Mouse (Mus musculus) liver, postnatal 0 days (tissue): ENCODE results near the gene Pdgfa. TPM values are rescaled to one million over a fixed set of nuclear protein-coding genes. Genes with fewer than 3 reads are reported as not detected.
A peak's percentile ranks its signal among the peaks of the same experiment; 100 is the strongest.

Experiments used
- ATAC-seq: fragments of 200-750 bp; cut with Nextera tagmentation; 2 replicates; pipeline ENCODE4 v1.8.0; 2017; ENCODE audit warnings: mild to moderate bottlenecking, moderate library complexity
- DNase-seq: peaks from one replicate; pipeline ENCODE4 v3.0.0-alpha.2; 2016
- H3K27ac ChIP-seq: fragments of 300-500 bp; sonication (generic); 2 replicates; pipeline ENCODE4 v1.5.1; 2014; ENCODE audit warnings: antibody characterized with exemption, moderate library complexity, mild to moderate bottlenecking, low read depth
- H3K27me3 ChIP-seq: fragments of 300-500 bp; sonication (generic); 2 replicates; pipeline ENCODE4 v1.6.1; 2014; ENCODE audit warnings: low read length, control low read depth, mixed read lengths; ENCODE audit not compliant: insufficient read depth
- H3K36me3 ChIP-seq: fragments of 300-500 bp; sonication (generic); replicated peaks from 2 replicates; pipeline ENCODE4 v1.6.1; 2014; ENCODE audit warnings: mild to moderate bottlenecking, control low read depth, low read length, moderate library complexity, mixed read lengths; ENCODE audit not compliant: insufficient read depth
- H3K4me1 ChIP-seq: fragments of 300-500 bp; sonication (generic); 2 replicates; pipeline ENCODE4 v1.6.1; 2014; ENCODE audit warnings: antibody characterized with exemption, mild to moderate bottlenecking, control low read depth; ENCODE audit not compliant: insufficient read depth
- H3K4me2 ChIP-seq: fragments of 300-500 bp; sonication (generic); 2 replicates; pipeline ENCODE4 v1.6.1; 2014; ENCODE audit warnings: low read depth, mild to moderate bottlenecking, low read length, moderate library complexity, mixed read lengths
- H3K4me3 ChIP-seq: fragments of 300-500 bp; sonication (generic); 2 replicates; pipeline ENCODE4 v1.5.1; 2014; ENCODE audit warnings: low read depth, low read length
- H3K9ac ChIP-seq: fragments of 300-500 bp; sonication (generic); replicated peaks from 2 replicates; pipeline ENCODE4 v1.6.1; 2014; ENCODE audit warnings: mild to moderate bottlenecking, moderate library complexity
- H3K9me3 ChIP-seq: fragments of 300-500 bp; sonication (generic); 2 replicates; pipeline ENCODE4 v1.6.1; 2016; ENCODE audit warnings: mild to moderate bottlenecking, control low read depth, low read length, mixed read lengths
- CTCF ChIP-seq: sonication (generic); IDR thresholded peaks from 2 replicates; pipeline ENCODE4 v1.5.1; 2016; ENCODE audit warnings: antibody characterized with exemption, low read depth
- EP300 ChIP-seq: IDR thresholded peaks from 2 replicates; pipeline ENCODE4 v1.6.1; 2016; ENCODE audit warnings: antibody characterized with exemption, low read depth, mild to moderate bottlenecking
- WGBS: fragments of 180-500 bp; shearing (Covaris S2); extraction: QIAGEN DNeasy Blood & Tissue Kit; methylation state at CpG from one replicate; pipeline ENCODE4 v1.1.7; 2014; ENCODE audit not compliant: insufficient replicate concordance; 5-methylcytosine and 5-hydroxymethylcytosine counted together
- polyA plus RNA-seq: library from polyadenylated mRNA; unstranded; fragments of >200 nt; fragmentation: Nextera tagmentation; extraction: Ambion mirVana; gene quantifications from 2 replicates; pipeline ENCODE4 v1.2.1, GENCODE M21; 2015

The Pdgfa gene
- polyA plus RNA-seq, result 2.5 and 2.9 TPM in 2 replicates

DNA sequence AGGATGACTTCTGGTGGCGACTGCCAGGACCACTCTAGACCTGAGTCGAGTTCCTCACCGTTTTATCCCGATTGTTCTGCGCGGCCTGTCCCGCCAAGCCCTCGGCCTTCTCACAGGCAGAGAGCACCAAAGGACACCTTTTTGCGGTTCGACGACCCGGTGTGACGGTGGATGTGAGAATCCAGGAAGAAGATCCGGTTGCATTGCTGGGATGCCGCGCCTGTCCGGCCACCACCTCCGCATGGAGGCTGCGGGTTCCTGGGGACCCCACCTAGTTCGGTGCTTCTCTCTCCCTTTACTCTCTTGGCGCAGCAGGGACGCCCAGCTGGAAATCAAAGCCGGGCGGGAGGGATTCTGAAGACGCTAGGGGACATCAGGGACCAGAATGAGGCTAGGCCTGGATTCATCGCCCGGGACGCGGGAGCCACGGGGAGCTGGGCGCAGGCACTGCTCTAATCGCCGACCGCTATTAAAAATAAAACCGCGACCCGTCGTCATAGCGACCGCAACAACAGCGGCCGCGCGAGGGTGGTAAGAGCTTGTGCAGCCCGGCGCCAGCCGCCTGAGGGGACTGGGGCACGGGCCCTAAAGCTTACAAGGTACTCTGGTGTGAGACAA lies at the start of gene Pdgfa:
Gene Pdgfa, minus strand, starts transcription at position 200 of the 618 bp plus-strand sequence.
- H3K4me1 ChIP-seq, result peaks cover 28% of the 10 kb centered on the region
- no peak within 1 kb of the TSS for H3K27ac ChIP-seq
- no peaks in the 10 kb centered on the region for H3K36me3 ChIP-seq
- 4% methylated on average over 48 of the region's 48 CpGs for WGBS
- peak within 1 kb of the TSS; percentile 85 for H3K4me2 ChIP-seq
- no peaks in the 10 kb centered on the region; the same call in 1 of the 2 replicates for H3K9me3 ChIP-seq
- H3K9ac ChIP-seq, result 0 out of 2 replicates have a peak within 1 kb of the TSS, but pooled peaks have one; percentile 38
- ATAC-seq (no peak), DNase-seq (peak; percentile 52)
- peaks cover 69% of the 10 kb centered on the region for H3K27me3 ChIP-seq
- TF ChIP-seq CTCF, result no peak
- TF ChIP-seq EP300, result no peak
- H3K4me3 ChIP-seq, result peak within 1 kb of the TSS; percentile 56

DNA sequence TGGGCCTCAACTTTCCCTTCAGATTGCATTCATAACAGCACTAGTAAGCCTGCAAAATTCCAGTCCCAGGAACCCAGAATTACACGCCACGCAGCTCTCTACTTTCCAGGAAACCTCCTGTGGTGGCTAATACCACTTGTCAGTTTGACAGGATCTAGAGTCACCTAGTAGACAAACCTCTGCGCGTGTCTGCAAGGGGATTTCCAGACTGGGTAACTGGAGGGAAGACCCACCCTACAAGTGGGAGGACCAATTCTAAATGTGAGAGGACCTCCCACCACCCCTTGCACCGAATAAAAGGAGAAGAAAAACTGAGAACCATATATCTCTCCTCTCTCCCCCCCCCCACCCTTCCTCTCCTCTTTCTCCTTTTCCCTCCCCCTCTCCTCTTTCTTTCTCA lies 49.5 kb upstream of the Pdgfa start:
- Histone ChIP-seq H3K4me2 (no peak overlapping the region), H3K9ac (no peak overlapping the region), H3K27ac (no peak overlapping the region), H3K36me3 (no peaks in the 10 kb centered on the region), H3K4me1 (no peaks in the 10 kb centered on the region), H3K4me3 (no peak overlapping the region), H3K27me3 (no peaks in the 10 kb centered on the region), H3K9me3 (no peaks in the 10 kb centered on the region)
- ATAC-seq, result no peak
- DNase-seq, result no peak
- TF ChIP-seq CTCF, result no peak
- no peak for TF ChIP-seq EP300
- WGBS, result 45% methylated on average over 5 of the region's 5 CpGs

DNA sequence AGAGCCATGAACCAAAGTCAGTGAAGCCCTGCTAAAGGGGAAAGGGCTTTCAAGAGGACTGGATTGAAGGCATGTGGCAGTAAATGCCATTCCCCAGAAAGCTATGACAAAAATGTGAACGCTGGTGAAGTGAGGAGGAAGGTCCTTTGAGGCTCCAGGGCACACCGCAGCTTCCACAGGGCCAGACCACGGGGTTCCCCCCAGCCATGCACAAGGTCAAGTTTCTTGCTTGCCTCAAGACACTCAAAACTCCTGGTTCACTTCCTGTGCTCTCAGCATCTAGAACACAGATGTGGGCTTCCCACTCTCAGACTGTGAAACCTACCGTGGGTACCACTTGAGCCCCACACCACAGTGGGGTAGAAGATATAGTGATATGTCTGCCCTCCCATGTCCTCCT lies 46.4 kb upstream of the Pdgfa start:
- Histone ChIP-seq H3K27me3 (no peaks in the 10 kb centered on the region), H3K36me3 (no peaks in the 10 kb centered on the region), H3K4me1 (no peaks in the 10 kb centered on the region), H3K9me3 (no peaks in the 10 kb centered on the region), H3K27ac (no peak overlapping the region), H3K4me3 (no peak overlapping the region), H3K4me2 (no peak overlapping the region), H3K9ac (no peak overlapping the region)
- WGBS, result 52% methylated on average over 4 of the region's 4 CpGs
- TF ChIP-seq EP300, result no peak
- no peak for TF ChIP-seq CTCF
- no peak for DNase-seq
- no peak for ATAC-seq

DNA sequence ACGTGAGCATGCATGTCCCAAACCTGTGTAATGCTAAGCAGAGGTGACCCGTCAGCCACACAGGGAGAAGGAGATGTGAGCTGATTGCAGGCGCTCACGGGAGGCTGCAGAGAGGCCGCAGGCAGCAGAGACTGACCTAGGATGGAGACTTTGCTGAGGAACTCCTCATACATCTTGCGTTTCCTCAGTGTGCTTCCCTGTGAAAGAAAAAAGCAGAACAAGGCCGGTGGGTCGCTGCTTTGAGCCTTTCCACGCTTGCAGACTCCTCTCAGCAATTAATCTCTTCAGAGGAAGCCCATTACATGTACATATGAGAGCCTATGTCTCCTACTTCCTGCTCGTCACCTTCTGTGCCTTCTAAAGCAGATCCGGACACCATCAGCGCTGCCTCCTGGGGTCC lies 45.1 kb upstream of the Pdgfa start:
- no peak for TF ChIP-seq CTCF
- TF ChIP-seq EP300, result no peak
- WGBS, result 31% methylated on average over 12 of the region's 12 CpGs
- no peak for ATAC-seq

DNA sequence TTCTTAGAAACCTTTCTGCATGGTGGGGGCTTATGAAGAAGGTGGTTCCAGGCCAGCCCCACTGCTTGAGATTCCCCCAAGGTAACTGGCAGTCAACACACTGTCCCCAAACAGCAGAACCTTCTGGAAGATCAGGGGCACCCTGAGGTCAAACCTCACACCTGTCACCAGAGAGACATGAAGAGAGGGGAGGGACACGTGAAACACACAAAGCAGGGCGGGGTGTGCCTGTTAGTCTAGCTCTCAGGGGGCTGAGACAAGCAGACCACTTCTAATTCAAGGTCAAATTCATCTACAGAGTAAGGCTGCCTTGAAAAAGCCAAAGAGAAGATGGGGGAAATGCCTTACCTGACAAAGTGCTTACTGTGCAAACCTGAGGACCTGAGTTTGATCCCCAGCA lies 38.0 kb upstream of the Pdgfa start:
- WGBS, result 58% methylated on average over 2 of the region's 2 CpGs
- Histone ChIP-seq H3K4me2 (no peak overlapping the region), H3K4me1 (no peaks in the 10 kb centered on the region), H3K9ac (no peak overlapping the region), H3K27ac (no peak overlapping the region), H3K27me3 (no peaks in the 10 kb centered on the region), H3K4me3 (no peak overlapping the region), H3K36me3 (no peaks in the 10 kb centered on the region), H3K9me3 (no peaks in the 10 kb centered on the region)
- no peak for DNase-seq
- no peak for TF ChIP-seq EP300
- no peak for TF ChIP-seq CTCF
- ATAC-seq, result no peak

More for the DNA sequence above, 45.1 kb upstream of the Pdgfa start:
- Histone ChIP-seq H3K36me3 (no peaks in the 10 kb centered on the region), H3K4me1 (no peaks in the 10 kb centered on the region), H3K4me3 (no peak overlapping the region), H3K27me3 (no peaks in the 10 kb centered on the region), H3K9me3 (no peaks in the 10 kb centered on the region), H3K27ac (no peak overlapping the region), H3K9ac (no peak overlapping the region), H3K4me2 (no peak overlapping the region)
- DNase-seq, result no peak

DNA sequence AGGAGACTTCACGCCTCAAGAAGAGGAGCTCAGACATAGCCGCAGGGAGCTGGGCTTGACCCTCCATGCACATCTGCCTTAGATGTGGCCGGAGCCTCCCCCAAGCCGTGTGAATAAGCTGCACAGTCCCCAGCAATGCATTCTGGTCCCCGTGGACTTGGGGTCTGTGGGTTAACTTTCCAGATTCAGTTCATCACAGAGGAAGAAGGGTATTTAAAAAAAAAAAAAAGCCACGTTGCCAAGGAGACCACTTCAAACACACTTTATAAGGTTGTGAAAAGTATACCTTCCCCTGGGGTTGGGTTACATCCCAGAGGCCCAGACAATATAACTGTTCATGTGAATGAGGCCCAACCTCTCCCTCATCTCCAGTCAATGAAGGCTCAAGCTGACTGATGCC lies 37.6 kb upstream of the Pdgfa start:
- ATAC-seq, result no peak
- H3K4me2 ChIP-seq, result no peak overlapping the region
- DNase-seq, result no peak
- no peaks in the 10 kb centered on the region for H3K9me3 ChIP-seq
- no peaks in the 10 kb centered on the region for H3K36me3 ChIP-seq
- no peak overlapping the region for H3K4me3 ChIP-seq
- H3K27me3 ChIP-seq, result no peaks in the 10 kb centered on the region
- no peaks in the 10 kb centered on the region for H3K4me1 ChIP-seq
- no peak overlapping the region for H3K9ac ChIP-seq
- WGBS, result 63% methylated on average over 6 of the region's 6 CpGs
- H3K27ac ChIP-seq, result no peak overlapping the region
- TF ChIP-seq EP300, result no peak
- no peak for TF ChIP-seq CTCF
